Mouse (Mus musculus) myocyte (in vitro differentiated cells): ENCODE data around the gene Scarb1.

Source experiments
- CEBPB ChIP-seq: IDR thresholded peaks from 2 replicates; pipeline ENCODE4 v1.6.1; 2011; ENCODE audit warnings: mild to moderate bottlenecking, moderate library complexity; ENCODE audit not compliant: poor library complexity, insufficient read depth, severe bottlenecking
- MAX ChIP-seq: IDR thresholded peaks from one replicate; pipeline ENCODE4 v1.6.1; 2011; ENCODE audit warnings: low read depth, mild to moderate bottlenecking, control low read depth
- MYOD1 ChIP-seq, 3 experiments: IDR thresholded peaks; one replicate each; pipeline ENCODE4 v1.6.1; 2011; ENCODE audit warnings: control low read depth in 2 of 3, low read depth in 2 of 3, mild to moderate bottlenecking in 2 of 3, moderate library complexity in 1 of 3; ENCODE audit not compliant: insufficient read length in 2 of 3, control insufficient read depth in 1 of 3
- MYOG ChIP-seq, 3 experiments: IDR thresholded peaks; one replicate each; pipeline ENCODE4 v1.6.1; 2011; ENCODE audit warnings: control low read depth in 2 of 3, low read depth in 2 of 3, mild to moderate bottlenecking in 2 of 3; ENCODE audit not compliant: insufficient read length in 2 of 3, control insufficient read depth in 1 of 3, insufficient read depth in 1 of 3
- POLR2A ChIP-seq: IDR thresholded peaks from one replicate; pipeline ENCODE4 v1.6.1; 2011; ENCODE audit warnings: low read depth, mild to moderate bottlenecking, control low read depth, moderate library complexity; ENCODE audit not compliant: insufficient read length
- POLR2AphosphoS2 ChIP-seq: IDR thresholded peaks from one replicate; pipeline ENCODE4 v1.6.1; 2011; ENCODE audit warnings: low read depth, control low read depth; ENCODE audit not compliant: insufficient read length
- REST ChIP-seq: IDR thresholded peaks from one replicate; pipeline ENCODE4 v1.6.1; 2011; ENCODE audit warnings: mild to moderate bottlenecking, control low read depth, moderate library complexity; ENCODE audit not compliant: insufficient read depth, insufficient read length
- SRF ChIP-seq: IDR thresholded peaks from one replicate; pipeline ENCODE4 v1.6.1; 2011; ENCODE audit warnings: low read depth; ENCODE audit not compliant: control insufficient read depth, insufficient read length
- TCF12 ChIP-seq: IDR thresholded peaks from one replicate; pipeline ENCODE4 v1.6.1; 2011; ENCODE audit warnings: mild to moderate bottlenecking, control low read depth; ENCODE audit not compliant: poor library complexity, insufficient read depth, severe bottlenecking
- USF1 ChIP-seq: IDR thresholded peaks from one replicate; pipeline ENCODE4 v1.6.1; 2011; ENCODE audit warnings: low read depth, mild to moderate bottlenecking, control low read depth, moderate library complexity

GRCm38 (mm10) chr5:125333009-125333408 is 7.9 kb downstream of the Scarb1 start:
- TF ChIP-seq USF1 (no peak), POLR2A (no peak), MYOG (IDR thresholded peaks at IDR 0.05; ENCODE audit: control insufficient read depth in 1 of 3, insufficient read depth in 1 of 3, insufficient read length in 2 of 3, low read depth in 2 of 3) (no peak), MAX (no peak), POLR2AphosphoS2 (no peak), MYOD1 (IDR thresholded peaks at IDR 0.05; ENCODE audit: control insufficient read depth in 1 of 3, insufficient read length in 2 of 3, low read depth in 2 of 3) (no peak), REST (no peak), CEBPB (no peak), SRF (no peak), TCF12 (no peak)
